In genomic region chr16:44271371-44272038, GRCm38 (mm10) we compare ENCODE assay signal across 11 mouse cellular contexts.
A peak's percentile ranks its signal among the peaks of the same experiment; 100 is the strongest.
DNase-seq lines count a peak whose midpoint lies in the region; ATAC-seq and TF ChIP-seq lines count a peak whose summit lies in the region.
"Had no signal": no experiment of that assay in that cellular context is flagged by ENCODE, and none has a peak within 500 bp of the region (broad histone marks: within the 10 kb centered on the region; RNA-seq: fewer than 3 reads in every experiment).

No protein-coding gene starts in this region.

- TF ChIP-seq POLR2A in thymus, adult 2 months (IDR thresholded peaks at IDR 0.05; ENCODE audit: control insufficient read depth, extremely low read depth, insufficient read depth, low read length, poor library complexity) = no peak

- WGBS in thymus, adult 2 months = 76% methylated on average over 9 of the region's 9 CpGs

- DNase-seq in cerebellum, postnatal 4 days (ENCODE audit: low spot score in 2 of 2) = no peak
- no peak for DNase-seq in left cerebral cortex, adult 2 months (ENCODE audit: extremely low spot score in 1 of 2, low spot score in 2 of 2)
- DNase-seq in left cerebral cortex, postnatal 14 days (ENCODE audit: low spot score in 2 of 2) = no peak
- peak; percentile 80 for DNase-seq in cerebellum, adult 9-11 months
- peak; percentile 15 for DNase-seq in ovary, postnatal 14 days (ENCODE audit: low spot score)
- DNase-seq in thymus, adult 2 months = no peak
- DNase-seq in embryo, embryonic 10 days (ENCODE audit: low spot score) = no peak

- H3K4me3 ChIP-seq in left cerebral cortex, adult 2 months = no peak overlapping the region
- H3K4me3 ChIP-seq in thymus, adult 2 months (ENCODE audit: control insufficient read depth, insufficient read depth, low read length) = no peak overlapping the region
- H3K4me3 ChIP-seq: heart, embryonic 13.5 days had no signal

- ATAC-seq in cerebellum, adult (ENCODE audit: insufficient number of reproducible peaks, low FRiP score, low TSS enrichment) = peak; percentile 77
- ATAC-seq: intestine, embryonic 16.5 days; Patski had no signal

- H3K27me3 ChIP-seq in thymus, adult 2 months (ENCODE audit: control insufficient read depth, insufficient read depth, low read length) = no peaks in the 10 kb centered on the region
- H3K27me3 ChIP-seq: heart, embryonic 13.5 days had no signal

- no peaks in the 10 kb centered on the region for H3K4me1 ChIP-seq in thymus, adult 2 months (replicated peaks; ENCODE audit: control insufficient read depth, insufficient read depth, low read length)

- no peaks in the 10 kb centered on the region for H3K36me3 ChIP-seq in thymus, adult 2 months (ENCODE audit: control insufficient read depth, insufficient read depth, low read length)
- H3K36me3 ChIP-seq: heart, embryonic 13.5 days had no signal

- intact Hi-C loops in left cerebral cortex, adult 2 months (cut with DNase I) = no loop called here
- intact Hi-C loops in left cerebral cortex, postnatal 14 days (cut with DNase I) = loop anchor here (5.0 kb wide), 1 partner anchor 61 kb away; the partner anchor contains the start of gene Sidt1

- TF ChIP-seq CTCF in left cerebral cortex, adult 2 months (IDR thresholded peaks at IDR 0.05) = no peak
- TF ChIP-seq CTCF in thymus, adult 2 months (IDR thresholded peaks at IDR 0.05; ENCODE audit: borderline replicate concordance, control insufficient read depth, extremely low read depth, insufficient read depth, low read length, poor library complexity) = no peak

- peak overlapping the region; percentile 12 for H3K27ac ChIP-seq in left cerebral cortex, adult 2 months
- no peak overlapping the region for H3K27ac ChIP-seq in thymus, adult 2 months (ENCODE audit: control insufficient read depth, insufficient read depth, low read length)
- H3K27ac ChIP-seq: heart, embryonic 13.5 days had no signal

Comparison
In these comparisons a context has a peak if more than half of its experiments do, and no peak if none do; other contexts are left out.
1. DNase-seq: peak in cerebellum, adult 9-11 months (single experiment) and ovary, postnatal 14 days (single experiment); none in cerebellum, postnatal 4 days (0 of 2), left cerebral cortex, adult 2 months (0 of 2), left cerebral cortex, postnatal 14 days (0 of 2), thymus, adult 2 months (single experiment) and embryo, embryonic 10 days (single experiment).